Mouse (Mus musculus): ENCODE data around the gene Srsf12. TPM values are rescaled to one million over a fixed set of nuclear protein-coding genes. Genes with fewer than 3 reads are reported as not detected.

The Srsf12 gene
- polyA plus RNA-seq, 1 experiment, result 34.0 TPM

GRCm38 (mm10) chr4:33250867-33251266 lies 42.1 kb downstream of the Srsf12 start:
- no peak for DNase-seq (ENCODE audit: low read depth)
- TF ChIP-seq POLR2A (IDR thresholded peaks at IDR 0.05; ENCODE audit: borderline replicate concordance, extremely low read depth, insufficient read depth, insufficient read length, poor library complexity, severe bottlenecking), result no peak
- TF ChIP-seq CTCF (IDR thresholded peaks at IDR 0.05; ENCODE audit: borderline replicate concordance, extremely low read depth, insufficient read depth, insufficient read length), result no peak

DNA sequence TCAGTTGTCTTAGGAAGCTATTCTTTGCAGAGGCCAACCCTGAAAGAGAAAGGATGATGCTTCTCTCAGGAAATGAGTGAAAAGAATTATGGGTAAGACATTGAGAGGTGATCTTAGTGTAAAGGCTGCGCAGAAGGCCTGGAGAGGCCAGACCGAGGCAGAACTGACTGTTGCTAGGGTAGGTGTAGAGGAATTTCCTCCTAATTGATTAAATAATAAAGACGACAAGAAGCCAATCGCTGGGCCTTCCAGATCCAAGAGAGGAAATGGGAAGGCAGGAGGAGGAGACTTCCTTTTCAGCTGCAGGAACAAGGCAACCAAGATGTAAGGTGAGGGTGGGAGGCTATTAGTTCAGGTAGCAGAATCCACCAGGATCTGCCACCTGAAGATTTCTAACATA lies 45.9 kb downstream of the Srsf12 start:
- TF ChIP-seq POLR2A (IDR thresholded peaks at IDR 0.05; ENCODE audit: borderline replicate concordance, extremely low read depth, insufficient read depth, insufficient read length, poor library complexity, severe bottlenecking) (no peak), CTCF (IDR thresholded peaks at IDR 0.05; ENCODE audit: borderline replicate concordance, extremely low read depth, insufficient read depth, insufficient read length) (no peak)
- no peak for DNase-seq (ENCODE audit: low read depth)

DNA sequence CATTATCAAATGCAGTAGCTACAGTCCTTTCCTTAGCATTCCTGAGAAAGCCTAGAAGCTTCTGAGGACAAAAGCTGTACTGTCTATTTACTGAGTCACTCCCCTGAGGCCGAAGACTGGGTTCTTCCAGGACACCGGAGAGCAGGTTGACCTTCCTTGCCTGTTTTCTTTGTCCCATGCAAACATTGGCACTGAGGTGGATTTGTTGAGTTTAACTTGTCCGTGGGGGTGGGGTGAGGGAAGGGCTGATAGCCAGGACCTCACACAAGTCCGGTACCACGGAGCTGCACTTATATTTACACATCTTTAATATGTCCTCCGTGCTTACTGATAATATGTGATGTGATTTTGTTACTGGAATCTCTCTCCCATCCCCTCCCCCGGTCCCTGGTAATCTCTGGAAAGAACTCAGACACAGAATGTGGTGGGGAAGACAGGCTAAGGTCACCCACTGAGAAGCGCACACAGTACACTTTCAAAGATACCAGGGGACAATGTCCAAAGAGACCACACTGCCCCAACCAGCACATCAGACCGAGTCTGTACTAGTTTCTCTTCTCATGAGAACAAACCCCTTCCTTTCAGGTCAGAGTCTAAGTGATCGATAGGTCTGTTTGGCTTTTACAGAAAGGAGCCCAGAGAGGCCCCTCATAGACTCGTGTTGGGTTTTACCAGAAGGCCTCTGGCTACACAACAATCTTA lies 48.6 kb downstream of the Srsf12 start:
- TF ChIP-seq POLR2A (IDR thresholded peaks at IDR 0.05; ENCODE audit: borderline replicate concordance, extremely low read depth, insufficient read depth, insufficient read length, poor library complexity, severe bottlenecking) (no peak), CTCF (IDR thresholded peaks at IDR 0.05; ENCODE audit: borderline replicate concordance, extremely low read depth, insufficient read depth, insufficient read length) (no peak)

DNA sequence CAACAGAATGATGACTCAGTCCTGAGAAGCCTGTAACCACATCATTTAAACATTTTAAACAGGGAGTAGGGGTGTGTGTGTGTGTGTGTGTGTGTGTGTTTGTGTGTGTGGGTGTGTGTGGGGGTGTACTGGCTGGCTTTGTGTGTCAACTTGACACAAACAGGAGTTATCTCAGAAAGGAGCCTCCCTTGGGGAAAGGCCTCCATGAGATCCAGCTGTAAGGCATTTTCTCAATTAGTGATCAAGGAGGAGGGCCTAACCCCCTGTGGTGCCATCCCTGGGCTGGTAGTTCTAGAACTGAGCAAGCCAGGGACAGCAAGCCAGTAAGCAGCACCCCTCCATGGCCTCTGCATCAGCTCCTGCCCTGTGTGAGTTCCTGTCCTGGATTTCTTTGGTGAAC lies 51.5 kb downstream of the Srsf12 start:
- no peak for TF ChIP-seq POLR2A (IDR thresholded peaks at IDR 0.05; ENCODE audit: borderline replicate concordance, extremely low read depth, insufficient read depth, insufficient read length, poor library complexity, severe bottlenecking)
- no peak for TF ChIP-seq CTCF (IDR thresholded peaks at IDR 0.05; ENCODE audit: borderline replicate concordance, extremely low read depth, insufficient read depth, insufficient read length)
- DNase-seq (ENCODE audit: low read depth), result no peak

More for the DNA sequence above, 48.6 kb downstream of the Srsf12 start:
- no peak for DNase-seq (ENCODE audit: low read depth)

DNA sequence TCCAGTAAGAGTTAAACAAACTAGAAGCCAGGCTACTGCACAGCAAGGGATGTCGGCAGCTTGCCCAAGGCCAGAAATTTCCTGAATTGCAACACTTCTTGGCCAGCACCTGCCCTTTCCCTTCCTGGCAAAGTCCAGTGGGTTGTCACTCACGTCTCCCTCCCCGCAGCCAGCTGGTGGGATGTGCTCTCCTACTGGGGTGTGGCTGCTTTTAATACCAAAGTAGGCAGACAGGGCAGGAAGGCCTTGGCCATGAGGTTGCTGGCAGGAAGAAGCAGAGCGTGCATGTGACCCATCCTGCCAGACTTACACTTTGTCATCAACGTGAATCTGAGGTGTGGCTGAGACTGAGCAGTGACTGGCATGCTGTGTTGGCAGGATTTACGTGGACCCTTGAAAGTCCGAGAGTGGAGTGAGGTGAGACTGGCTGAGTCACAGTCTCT lies 52.5 kb downstream of the Srsf12 start:
- TF ChIP-seq POLR2A (IDR thresholded peaks at IDR 0.05; ENCODE audit: borderline replicate concordance, extremely low read depth, insufficient read depth, insufficient read length, poor library complexity, severe bottlenecking) (no peak), CTCF (IDR thresholded peaks at IDR 0.05; ENCODE audit: borderline replicate concordance, extremely low read depth, insufficient read depth, insufficient read length) (no peak)
- peak; percentile 64 for DNase-seq (ENCODE audit: low read depth)

- TF ChIP-seq POLR2A (IDR thresholded peaks at IDR 0.05; ENCODE audit: borderline replicate concordance, extremely low read depth, insufficient read depth, insufficient read length, poor library complexity, severe bottlenecking), result no peak
- TF ChIP-seq CTCF (IDR thresholded peaks at IDR 0.05; ENCODE audit: borderline replicate concordance, extremely low read depth, insufficient read depth, insufficient read length), result no peak
- no peak for DNase-seq (ENCODE audit: low read depth)
Measured at GRCm38 (mm10) chr4:33262897-33263296, 54.1 kb downstream of the Srsf12 start.

DNA sequence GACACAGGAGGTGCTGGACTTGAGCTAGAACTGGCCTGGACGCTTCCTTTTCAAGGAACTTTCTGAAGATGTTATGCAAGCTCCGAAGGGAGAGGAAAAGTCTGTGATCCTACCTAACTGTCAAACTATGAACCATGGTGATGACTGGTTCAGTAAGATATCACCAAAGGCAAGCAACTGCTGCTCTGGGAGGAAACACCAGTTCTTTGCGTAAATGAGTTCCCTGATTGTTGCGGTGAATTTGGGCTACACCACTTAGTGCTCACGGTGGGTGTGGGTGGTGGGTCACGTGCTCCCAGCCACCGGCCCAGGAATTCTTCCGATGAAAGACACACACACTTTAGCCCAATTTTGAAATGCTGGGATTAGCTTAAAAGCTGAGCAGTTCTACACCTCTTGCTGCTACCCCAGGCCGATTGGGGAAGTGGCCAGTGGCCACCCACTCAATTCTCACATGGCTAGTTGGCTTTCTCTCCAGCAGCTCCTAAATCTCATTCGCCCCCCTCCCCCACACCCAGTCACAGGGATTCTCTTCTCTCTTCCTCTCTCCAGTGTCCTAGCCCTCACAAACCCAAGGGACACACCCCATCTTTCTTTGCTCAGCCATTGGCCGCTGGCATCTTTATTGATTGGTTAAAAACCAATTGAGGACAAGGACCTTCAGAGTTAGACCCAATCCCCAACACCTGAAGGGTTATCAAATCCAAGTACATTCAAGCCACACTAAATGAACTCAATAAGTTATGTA lies 56.4 kb downstream of the Srsf12 start:
- no peak for TF ChIP-seq CTCF (IDR thresholded peaks at IDR 0.05; ENCODE audit: borderline replicate concordance, extremely low read depth, insufficient read depth, insufficient read length)
- TF ChIP-seq POLR2A (IDR thresholded peaks at IDR 0.05; ENCODE audit: borderline replicate concordance, extremely low read depth, insufficient read depth, insufficient read length, poor library complexity, severe bottlenecking), result no peak
- DNase-seq (ENCODE audit: low read depth), result no peak

- DNase-seq (ENCODE audit: low read depth), result no peak
- TF ChIP-seq CTCF (IDR thresholded peaks at IDR 0.05; ENCODE audit: borderline replicate concordance, extremely low read depth, insufficient read depth, insufficient read length), result no peak
- TF ChIP-seq POLR2A (IDR thresholded peaks at IDR 0.05; ENCODE audit: borderline replicate concordance, extremely low read depth, insufficient read depth, insufficient read length, poor library complexity, severe bottlenecking), result no peak
Measured at GRCm38 (mm10) chr4:33270386-33271314, 61.9 kb downstream of the Srsf12 start.

DNA sequence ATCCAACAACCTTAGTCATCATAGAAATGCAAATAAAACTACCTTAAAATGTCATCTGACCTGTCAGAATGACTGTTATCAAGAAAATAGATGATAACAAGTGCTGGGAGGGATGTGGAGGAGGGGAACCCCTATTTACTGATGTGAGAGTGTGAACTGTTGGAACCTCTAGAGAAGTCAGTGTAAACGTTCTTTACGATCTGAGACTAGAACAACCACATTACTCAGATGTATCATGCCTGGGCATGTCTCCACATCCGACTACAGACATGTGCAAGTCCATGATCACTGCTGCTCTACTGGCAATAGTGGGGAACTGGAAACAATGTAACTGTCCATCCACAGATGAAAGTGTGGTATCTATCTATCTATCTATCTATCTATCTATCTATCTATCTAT lies 64.6 kb downstream of the Srsf12 start:
- no peak for TF ChIP-seq POLR2A (IDR thresholded peaks at IDR 0.05; ENCODE audit: borderline replicate concordance, extremely low read depth, insufficient read depth, insufficient read length, poor library complexity, severe bottlenecking)
- no peak for TF ChIP-seq CTCF (IDR thresholded peaks at IDR 0.05; ENCODE audit: borderline replicate concordance, extremely low read depth, insufficient read depth, insufficient read length)
- no peak for DNase-seq (ENCODE audit: low read depth)

GRCm38 (mm10) chr4:33281891-33282685 lies 73.3 kb downstream of the Srsf12 start:
- TF ChIP-seq POLR2A (IDR thresholded peaks at IDR 0.05; ENCODE audit: borderline replicate concordance, extremely low read depth, insufficient read depth, insufficient read length, poor library complexity, severe bottlenecking) (no peak), CTCF (IDR thresholded peaks at IDR 0.05; ENCODE audit: borderline replicate concordance, extremely low read depth, insufficient read depth, insufficient read length) (no peak)
- no peak for DNase-seq (ENCODE audit: low read depth)

Other genes starting within 250 kb of the Srsf12 start
- 20.4 and 27.0 TPM in 2 replicates for gene Rragd, start 226.0 kb upstream of the Srsf12 start, polyA plus RNA-seq (2012; rRNA removed)
- 36.6 and 46.6 TPM in 2 replicates for gene Ube2j1, start 177.6 kb upstream of the Srsf12 start, polyA plus RNA-seq (2012; rRNA removed)
- 0.59 and 0.98 TPM in 2 replicates for gene Gabrr2, start 146.0 kb upstream of the Srsf12 start, polyA plus RNA-seq (2012; rRNA removed)
- gene Gabrr1, start 76.5 kb upstream of the Srsf12 start, polyA plus RNA-seq (2012; rRNA removed), result 0.27 and 0.35 TPM in 2 replicates
- gene Pm20d2, start 19.3 kb upstream of the Srsf12 start, polyA plus RNA-seq (2012; rRNA removed), result 3.4 and 4.0 TPM in 2 replicates
- 54.0 and 61.3 TPM in 2 replicates for gene Pnrc1, start 81.2 kb downstream of the Srsf12 start, polyA plus RNA-seq (2012; rRNA removed)
- gene Rngtt, start 101.3 kb downstream of the Srsf12 start, polyA plus RNA-seq (2012; rRNA removed), result 10.4 and 15.0 TPM in 2 replicates